Mouse (Mus musculus): ENCODE data around the gene Agap1. TPM values are rescaled to one million over a fixed set of nuclear protein-coding genes. Genes with fewer than 3 reads are reported as not detected.

The Agap1 gene
- polyA plus RNA-seq, 1 experiment from 2014 or later: 72.2 TPM

- Histone ChIP-seq H3K27ac (no peak overlapping the region), H3K27me3 (ENCODE audit: control insufficient read depth, insufficient read depth, low read length) (no peaks in the 10 kb centered on the region), H3K36me3 (replicated peaks; ENCODE audit: control insufficient read depth, insufficient read depth) (peaks cover 9% of the 10 kb centered on the region; the same call in 1 of the 2 replicates), H3K4me3 (replicated peaks; ENCODE audit: low read length) (no peak overlapping the region), H3K4me2 (replicated peaks) (no peak overlapping the region), H3K9me3 (ENCODE audit: control insufficient read depth, low read length) (no peaks in the 10 kb centered on the region), H3K4me1 (replicated peaks; ENCODE audit: control insufficient read depth, insufficient read depth, low read length) (peaks cover 31% of the 10 kb centered on the region), H3K9ac (no peak overlapping the region)
- ATAC-seq (ENCODE audit: low FRiP score) (no peak), DNase-seq (ENCODE audit: low spot score) (no peak)
- 57% methylated on average over 8 of the region's 8 CpGs for WGBS
Measured at GRCm38 (mm10) chr1:89781861-89782260, 327.3 kb downstream of the Agap1 start.

GRCm38 (mm10) chr1:89786793-89787192 lies 332.2 kb downstream of the Agap1 start:
- H3K9me3 ChIP-seq (ENCODE audit: control insufficient read depth, low read length): no peaks in the 10 kb centered on the region
- H3K4me1 ChIP-seq (replicated peaks; ENCODE audit: control insufficient read depth, insufficient read depth, low read length): peaks cover 25% of the 10 kb centered on the region
- no peak for ATAC-seq (ENCODE audit: low FRiP score)
- no peaks in the 10 kb centered on the region for H3K27me3 ChIP-seq (ENCODE audit: control insufficient read depth, insufficient read depth, low read length)
- no peak overlapping the region for H3K9ac ChIP-seq
- H3K27ac ChIP-seq: no peak overlapping the region
- H3K4me2 ChIP-seq (replicated peaks): no peak overlapping the region
- no peak for DNase-seq (ENCODE audit: low spot score)
- peaks cover 24% of the 10 kb centered on the region for H3K36me3 ChIP-seq (replicated peaks; ENCODE audit: control insufficient read depth, insufficient read depth)
- H3K4me3 ChIP-seq (replicated peaks; ENCODE audit: low read length): no peak overlapping the region
- WGBS: 81% methylated on average over 6 of the region's 6 CpGs

GRCm38 (mm10) chr1:89798724-89799123 lies 344.1 kb downstream of the Agap1 start:
- H3K27me3 ChIP-seq (ENCODE audit: control insufficient read depth, insufficient read depth, low read length): no peaks in the 10 kb centered on the region
- no peak overlapping the region for H3K4me2 ChIP-seq (replicated peaks)
- no peak overlapping the region for H3K4me3 ChIP-seq (replicated peaks; ENCODE audit: low read length)
- H3K27ac ChIP-seq: 0 out of 2 replicates have a peak overlapping the region, but pooled peaks have one; percentile 7
- H3K36me3 ChIP-seq (replicated peaks; ENCODE audit: control insufficient read depth, insufficient read depth): peaks cover 23% of the 10 kb centered on the region; the same call in 1 of the 2 replicates
- H3K9ac ChIP-seq: no peak overlapping the region
- DNase-seq (ENCODE audit: low spot score): peak; percentile 63
- 25% methylated on average over 14 of the region's 14 CpGs for WGBS
- peaks cover 10% of the 10 kb centered on the region for H3K4me1 ChIP-seq (replicated peaks; ENCODE audit: control insufficient read depth, insufficient read depth, low read length)
- no peaks in the 10 kb centered on the region for H3K9me3 ChIP-seq (ENCODE audit: control insufficient read depth, low read length)
- ATAC-seq (ENCODE audit: low FRiP score): peak; percentile 64; the same call in 1 of the 2 replicates

- no peaks in the 10 kb centered on the region for H3K9me3 ChIP-seq (ENCODE audit: control insufficient read depth, low read length)
- H3K9ac ChIP-seq: no peak overlapping the region
- H3K36me3 ChIP-seq (replicated peaks; ENCODE audit: control insufficient read depth, insufficient read depth): peaks cover 12% of the 10 kb centered on the region
- no peak overlapping the region for H3K4me2 ChIP-seq (replicated peaks)
- no peak for ATAC-seq (ENCODE audit: low FRiP score)
- H3K27me3 ChIP-seq (ENCODE audit: control insufficient read depth, insufficient read depth, low read length): no peaks in the 10 kb centered on the region
- DNase-seq (ENCODE audit: low spot score): no peak
- H3K4me3 ChIP-seq (replicated peaks; ENCODE audit: low read length): no peak overlapping the region
- H3K4me1 ChIP-seq (replicated peaks; ENCODE audit: control insufficient read depth, insufficient read depth, low read length): peaks cover 10% of the 10 kb centered on the region
- H3K27ac ChIP-seq: no peak overlapping the region
- 85% methylated on average over 5 of the region's 5 CpGs for WGBS
Measured at GRCm38 (mm10) chr1:89801506-89801905, 346.9 kb downstream of the Agap1 start.

DNA sequence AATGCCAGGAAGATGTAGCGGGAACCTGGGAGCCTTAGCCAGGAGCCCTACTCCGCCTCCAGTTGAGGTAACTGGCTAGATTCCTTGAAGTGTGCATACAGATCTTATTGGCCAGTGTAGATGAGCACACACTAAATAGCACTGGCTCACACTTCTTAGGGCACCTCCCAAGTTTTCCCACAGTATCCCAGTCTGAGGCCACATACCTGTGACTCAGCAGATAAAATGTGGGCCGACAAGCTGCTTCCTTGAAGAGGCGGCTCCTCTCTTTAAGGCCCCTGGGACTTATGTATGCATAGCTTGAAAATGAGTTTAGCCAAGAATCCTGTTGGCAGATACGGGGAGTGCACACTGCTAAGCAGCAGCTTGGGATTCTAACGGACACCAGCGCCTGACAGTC lies 350.4 kb downstream of the Agap1 start:
- Histone ChIP-seq H3K4me2 (replicated peaks) (no peak overlapping the region), H3K36me3 (replicated peaks; ENCODE audit: control insufficient read depth, insufficient read depth) (peaks cover 7% of the 10 kb centered on the region), H3K9me3 (ENCODE audit: control insufficient read depth, low read length) (no peaks in the 10 kb centered on the region), H3K27me3 (ENCODE audit: control insufficient read depth, insufficient read depth, low read length) (no peaks in the 10 kb centered on the region), H3K27ac (no peak overlapping the region), H3K4me1 (replicated peaks; ENCODE audit: control insufficient read depth, insufficient read depth, low read length) (no peaks in the 10 kb centered on the region), H3K4me3 (replicated peaks; ENCODE audit: low read length) (no peak overlapping the region), H3K9ac (no peak overlapping the region)
- ATAC-seq (ENCODE audit: low FRiP score): no peak
- 85% methylated on average over 7 of the region's 7 CpGs for WGBS
- no peak for DNase-seq (ENCODE audit: low spot score)

- no peak overlapping the region for H3K4me2 ChIP-seq (replicated peaks)
- H3K9ac ChIP-seq: no peak overlapping the region
- H3K4me3 ChIP-seq (replicated peaks; ENCODE audit: low read length): no peak overlapping the region
- H3K36me3 ChIP-seq (replicated peaks; ENCODE audit: control insufficient read depth, insufficient read depth): no peaks in the 10 kb centered on the region
- H3K4me1 ChIP-seq (replicated peaks; ENCODE audit: control insufficient read depth, insufficient read depth, low read length): peaks cover 10% of the 10 kb centered on the region; the same call in 1 of the 2 replicates
- no peaks in the 10 kb centered on the region for H3K9me3 ChIP-seq (ENCODE audit: control insufficient read depth, low read length)
- DNase-seq (ENCODE audit: low spot score) (no peak), ATAC-seq (ENCODE audit: low FRiP score) (no peak)
- WGBS: 92% methylated on average over 8 of the region's 8 CpGs
- no peaks in the 10 kb centered on the region for H3K27me3 ChIP-seq (ENCODE audit: control insufficient read depth, insufficient read depth, low read length)
- H3K27ac ChIP-seq: no peak overlapping the region
Measured at GRCm38 (mm10) chr1:89812816-89813215, 358.2 kb downstream of the Agap1 start.

DNA sequence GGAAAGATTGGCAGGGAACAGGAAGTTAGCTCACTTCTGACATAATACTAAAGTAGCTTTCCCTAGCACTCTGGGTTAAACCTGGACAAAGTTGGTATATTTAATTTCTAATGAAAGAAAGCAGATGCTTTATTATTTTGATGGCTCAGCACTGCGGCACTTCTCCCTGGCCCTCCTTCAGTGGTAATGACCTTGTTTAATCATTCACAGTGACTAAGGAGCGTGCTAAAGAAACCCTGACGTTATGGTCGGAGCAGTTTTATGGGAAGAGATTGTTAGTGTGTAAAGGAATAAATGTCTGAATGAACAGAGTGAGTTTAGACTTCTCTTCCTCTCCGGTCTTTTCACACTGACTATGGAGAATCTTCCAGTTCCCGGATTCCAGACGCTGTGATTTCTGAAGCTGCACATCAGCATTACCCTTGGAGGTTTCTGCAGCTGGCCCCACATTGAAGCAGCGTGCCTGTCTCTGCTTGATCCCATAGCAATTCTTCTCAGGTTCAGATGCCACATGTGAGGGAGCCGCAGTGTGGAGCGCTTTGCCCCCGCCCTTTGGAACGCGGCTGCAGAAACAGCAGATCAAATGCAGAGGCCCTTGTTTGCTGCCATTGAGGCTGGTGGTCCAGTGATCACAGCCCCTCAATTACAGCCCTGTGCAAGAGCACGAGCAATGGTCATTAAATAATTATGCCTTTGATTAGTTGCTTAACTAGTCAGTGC lies 362.0 kb downstream of the Agap1 start:
- no peak overlapping the region for H3K4me2 ChIP-seq (replicated peaks)
- no peaks in the 10 kb centered on the region for H3K27me3 ChIP-seq (ENCODE audit: control insufficient read depth, insufficient read depth, low read length)
- DNase-seq (ENCODE audit: low spot score): no peak
- no peaks in the 10 kb centered on the region for H3K36me3 ChIP-seq (replicated peaks; ENCODE audit: control insufficient read depth, insufficient read depth)
- ATAC-seq (ENCODE audit: low FRiP score): no peak
- no peak overlapping the region for H3K27ac ChIP-seq
- H3K4me3 ChIP-seq (replicated peaks; ENCODE audit: low read length): no peak overlapping the region
- peaks cover 10% of the 10 kb centered on the region; the same call in 1 of the 2 replicates for H3K4me1 ChIP-seq (replicated peaks; ENCODE audit: control insufficient read depth, insufficient read depth, low read length)
- no peaks in the 10 kb centered on the region for H3K9me3 ChIP-seq (ENCODE audit: control insufficient read depth, low read length)
- 49% methylated on average over 14 of the region's 14 CpGs for WGBS
- no peak overlapping the region for H3K9ac ChIP-seq

- Histone ChIP-seq H3K4me3 (replicated peaks; ENCODE audit: low read length) (no peak overlapping the region), H3K9ac (no peak overlapping the region), H3K27ac (no peak overlapping the region), H3K36me3 (replicated peaks; ENCODE audit: control insufficient read depth, insufficient read depth) (no peaks in the 10 kb centered on the region), H3K27me3 (ENCODE audit: control insufficient read depth, insufficient read depth, low read length) (no peaks in the 10 kb centered on the region), H3K4me1 (replicated peaks; ENCODE audit: control insufficient read depth, insufficient read depth, low read length) (peaks cover 15% of the 10 kb centered on the region), H3K9me3 (ENCODE audit: control insufficient read depth, low read length) (no peaks in the 10 kb centered on the region), H3K4me2 (replicated peaks) (no peak overlapping the region)
- WGBS: 89% methylated on average over 4 of the region's 4 CpGs
- DNase-seq (ENCODE audit: low spot score) (no peak), ATAC-seq (ENCODE audit: low FRiP score) (no peak)
Measured at GRCm38 (mm10) chr1:89821822-89822221, 367.2 kb downstream of the Agap1 start.

DNA sequence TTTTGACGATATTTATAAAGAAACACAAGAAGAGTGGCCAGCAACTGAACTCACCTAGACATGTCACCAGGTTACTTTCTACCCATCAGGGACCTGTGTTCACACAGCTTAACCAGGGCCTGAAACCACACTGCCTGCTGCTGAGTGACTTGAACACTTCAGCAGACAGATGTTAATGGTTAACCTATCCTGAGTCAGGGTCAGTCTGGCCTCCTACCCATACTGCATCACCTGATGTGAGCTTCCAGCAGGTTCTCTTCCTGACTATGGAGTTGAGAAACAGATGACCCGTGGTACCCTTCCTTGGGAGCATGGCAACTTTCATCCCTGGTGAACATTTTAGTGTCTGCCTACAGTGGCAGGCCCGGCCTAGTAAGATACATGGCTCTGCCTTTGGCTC lies 367.8 kb downstream of the Agap1 start:
- Histone ChIP-seq H3K27ac (no peak overlapping the region), H3K4me3 (replicated peaks; ENCODE audit: low read length) (no peak overlapping the region), H3K9me3 (ENCODE audit: control insufficient read depth, low read length) (no peaks in the 10 kb centered on the region), H3K4me1 (replicated peaks; ENCODE audit: control insufficient read depth, insufficient read depth, low read length) (peaks cover 13% of the 10 kb centered on the region), H3K4me2 (replicated peaks) (no peak overlapping the region), H3K27me3 (ENCODE audit: control insufficient read depth, insufficient read depth, low read length) (no peaks in the 10 kb centered on the region), H3K36me3 (replicated peaks; ENCODE audit: control insufficient read depth, insufficient read depth) (no peaks in the 10 kb centered on the region), H3K9ac (no peak overlapping the region)
- DNase-seq (ENCODE audit: low spot score) (no peak), ATAC-seq (ENCODE audit: low FRiP score) (no peak)
- 79% methylated on average over 3 of the region's 3 CpGs for WGBS

All from hindbrain, embryonic 14.5 days (tissue).